Mouse (Mus musculus): ENCODE results near the gene Amz1.
A peak's percentile ranks its signal among the peaks of the same experiment; 100 is the strongest.

The Amz1 gene

DNA sequence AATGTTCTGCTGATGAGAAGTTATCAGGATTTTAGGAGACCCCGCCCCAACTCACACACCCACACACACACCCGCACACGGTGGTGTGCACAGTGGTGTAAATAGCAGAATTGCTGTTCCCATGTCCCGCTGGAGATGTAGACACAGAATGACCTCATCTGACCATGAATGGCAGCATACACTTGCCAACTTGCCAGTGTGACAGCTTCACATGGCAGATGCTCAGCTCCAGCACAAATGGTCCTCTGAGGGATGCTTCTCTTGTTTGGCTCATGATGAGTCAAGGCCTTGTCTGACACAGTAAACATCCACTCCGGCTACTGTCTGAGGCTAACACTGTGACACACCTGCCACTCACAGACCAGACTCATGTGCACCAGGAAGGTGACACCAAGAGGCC, 44.4 kb downstream of the Amz1 start:
- peak; percentile 37 to 53 for DNase-seq

DNA sequence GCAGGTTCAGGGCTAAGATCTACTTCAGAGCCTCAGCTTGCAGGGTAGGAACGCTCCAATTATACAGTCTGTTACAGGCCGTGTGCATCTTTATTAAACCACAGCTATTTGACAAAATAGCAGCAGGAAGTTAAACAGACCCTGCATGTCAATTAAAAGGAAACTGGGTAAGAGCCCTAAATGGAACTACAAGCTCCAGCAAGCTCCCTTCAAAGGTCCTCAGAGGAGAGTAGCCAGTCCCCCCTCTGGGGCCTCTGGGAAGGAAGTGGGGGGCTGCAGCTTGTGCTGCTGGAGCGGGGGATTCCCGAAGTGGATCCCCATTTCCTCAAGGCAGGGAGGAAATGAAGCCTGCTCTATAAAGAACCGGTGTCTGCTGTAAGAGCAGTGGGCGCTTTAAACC, 47.7 kb downstream of the Amz1 start:
- DNase-seq: peak in 1 of 2 experiments; percentile 25

DNA sequence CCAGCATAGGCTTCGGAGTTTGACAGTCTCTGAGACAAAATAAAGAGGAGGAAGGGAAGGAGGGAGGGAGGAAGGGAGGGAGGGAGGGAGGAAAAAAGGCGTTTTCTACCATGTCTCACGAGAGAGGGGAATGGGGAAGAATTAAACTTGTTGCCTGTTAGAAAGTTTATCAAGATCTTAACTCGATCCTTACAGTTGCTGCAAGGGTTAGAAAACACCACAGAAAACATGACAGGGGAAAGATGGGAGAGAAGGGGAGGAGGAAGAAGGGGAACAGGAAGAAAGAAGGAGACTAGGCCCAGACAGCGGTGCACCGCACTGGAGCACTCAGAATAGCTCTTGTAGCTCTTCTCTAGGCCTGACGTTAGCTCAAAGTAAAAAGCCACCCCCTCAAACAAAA, 48.2 kb downstream of the Amz1 start:
- no peak for DNase-seq

DNA sequence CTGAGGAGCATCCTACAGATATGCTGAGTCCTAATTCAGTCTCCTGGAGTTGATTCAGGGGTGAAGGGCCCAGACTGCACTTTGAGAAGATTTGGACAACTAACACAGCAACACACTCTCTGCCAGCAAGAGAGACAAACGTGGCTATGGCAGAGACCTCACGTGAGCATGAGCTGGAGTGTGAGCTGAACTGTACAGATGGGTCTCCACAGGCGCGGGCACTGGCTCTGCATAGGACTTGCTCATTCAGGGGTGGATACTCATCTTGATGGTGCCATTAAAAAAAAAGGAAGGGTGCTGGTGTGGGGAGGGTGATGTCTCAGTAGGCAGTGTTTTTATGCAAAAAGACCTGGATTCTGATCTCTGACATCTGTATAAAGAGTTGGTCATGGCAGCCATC, 51.2 kb downstream of the Amz1 start:
- no peak for DNase-seq

DNA sequence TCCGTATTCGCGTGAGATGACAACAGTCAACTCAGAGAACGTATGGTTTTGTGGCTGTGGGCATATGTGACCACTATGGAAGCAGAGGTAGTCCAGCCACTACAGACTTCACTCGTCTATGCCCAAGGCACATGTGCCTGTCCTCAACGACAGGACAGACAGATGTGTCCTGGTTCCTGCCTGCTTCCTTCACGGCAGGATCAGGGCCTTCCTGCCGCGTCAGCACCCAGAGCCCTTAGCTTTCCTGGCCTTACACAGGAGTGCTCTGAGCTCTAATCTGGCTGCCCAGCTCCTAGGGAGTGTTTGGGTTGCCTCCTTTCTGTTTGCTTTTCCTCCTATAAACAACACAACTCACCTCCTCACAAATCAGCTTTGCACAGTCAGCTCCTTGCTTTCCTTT, 53.0 kb downstream of the Amz1 start:
- no peak for DNase-seq

DNA sequence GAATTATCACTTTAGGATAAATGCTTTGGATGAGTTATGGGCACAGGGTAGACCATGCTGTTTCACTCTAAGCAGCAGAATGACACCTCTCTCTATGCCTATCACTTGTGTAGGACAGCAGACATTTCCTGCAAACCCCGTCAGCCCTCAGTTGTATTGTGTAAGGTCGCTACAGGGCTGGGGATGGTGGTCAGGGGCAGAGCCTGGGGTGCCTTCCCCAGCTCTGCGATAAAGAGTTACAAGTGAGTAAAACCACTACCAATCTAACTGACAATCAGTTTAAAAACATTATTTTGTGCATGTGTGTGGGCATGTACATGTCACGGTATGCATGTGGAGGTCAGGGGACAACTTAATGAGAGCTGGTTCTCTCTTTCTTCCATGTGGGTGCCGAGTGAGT, 57.2 kb downstream of the Amz1 start:
- no peak for DNase-seq

DNA sequence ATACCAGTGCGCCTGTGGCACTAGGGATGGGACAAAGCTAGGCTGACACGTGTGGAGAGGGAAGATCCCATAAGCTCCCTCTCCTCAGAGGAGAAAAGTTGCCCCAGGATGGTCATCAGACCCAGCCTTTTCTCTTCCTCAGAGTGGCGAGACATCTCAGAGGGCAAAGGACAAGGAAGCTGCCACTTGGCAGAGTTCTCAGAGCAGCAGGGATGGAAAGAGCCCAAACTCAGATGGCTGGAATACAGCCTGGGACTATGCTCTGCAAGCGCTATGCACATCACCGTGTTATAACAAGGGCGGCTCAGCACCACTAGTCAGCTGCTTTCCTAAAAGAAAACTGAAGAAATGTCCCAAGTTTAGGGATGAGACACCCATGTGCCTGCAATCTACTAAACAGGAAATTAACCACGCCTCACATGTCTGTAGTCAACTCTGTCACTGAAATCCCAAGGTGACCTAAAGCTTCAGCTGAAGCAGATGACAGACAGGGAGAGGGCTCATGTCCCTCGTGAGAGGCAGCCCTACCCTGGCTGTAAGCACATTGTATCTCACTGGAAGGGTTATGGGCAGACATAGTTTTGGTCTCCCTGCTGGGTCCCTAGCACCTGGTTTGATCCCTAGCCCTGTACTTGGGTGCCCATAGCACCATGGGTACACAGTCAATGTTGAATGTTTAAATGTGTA, 58.1 kb downstream of the Amz1 start:
- DNase-seq: no peak

DNA sequence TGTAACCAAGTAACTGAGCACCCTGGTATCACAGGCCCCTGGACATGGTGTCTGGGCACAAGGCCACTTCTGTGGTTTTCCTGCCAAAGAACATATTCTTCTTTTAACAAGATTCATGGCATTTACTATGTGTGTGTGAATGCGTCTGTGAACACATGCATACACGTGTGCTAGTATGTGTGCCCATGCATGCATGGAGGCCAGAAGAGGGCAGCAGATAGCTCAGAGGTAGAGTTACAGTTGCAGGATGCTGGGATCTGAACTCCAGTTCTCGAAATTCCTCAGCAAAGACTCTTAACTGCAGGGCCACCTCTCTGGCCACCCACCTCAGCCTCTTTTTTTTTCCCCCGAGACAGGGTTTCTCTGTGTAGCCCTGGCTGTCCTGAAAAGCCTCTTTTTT, 59.6 kb downstream of the Amz1 start:
- no peak for DNase-seq

DNA sequence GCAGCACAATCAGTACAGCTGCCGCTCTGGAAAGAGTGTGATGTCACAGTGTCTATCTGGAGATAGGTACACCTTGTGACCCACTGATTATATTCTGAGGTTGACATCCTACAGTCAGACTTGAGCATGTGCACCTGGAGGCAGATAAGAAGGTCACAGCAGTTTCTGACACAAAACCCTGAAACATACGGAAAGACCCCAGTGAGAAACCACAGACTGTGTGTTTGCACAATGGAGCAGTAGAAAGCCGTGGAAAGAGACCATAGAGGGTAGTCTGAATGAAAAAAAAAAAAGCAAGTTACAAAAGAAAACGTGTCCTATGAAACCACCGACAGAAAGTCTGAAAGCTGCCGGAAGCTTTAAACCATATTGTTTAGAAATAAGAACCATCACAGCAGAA, 60.4 kb downstream of the Amz1 start:
- DNase-seq: no peak

DNA sequence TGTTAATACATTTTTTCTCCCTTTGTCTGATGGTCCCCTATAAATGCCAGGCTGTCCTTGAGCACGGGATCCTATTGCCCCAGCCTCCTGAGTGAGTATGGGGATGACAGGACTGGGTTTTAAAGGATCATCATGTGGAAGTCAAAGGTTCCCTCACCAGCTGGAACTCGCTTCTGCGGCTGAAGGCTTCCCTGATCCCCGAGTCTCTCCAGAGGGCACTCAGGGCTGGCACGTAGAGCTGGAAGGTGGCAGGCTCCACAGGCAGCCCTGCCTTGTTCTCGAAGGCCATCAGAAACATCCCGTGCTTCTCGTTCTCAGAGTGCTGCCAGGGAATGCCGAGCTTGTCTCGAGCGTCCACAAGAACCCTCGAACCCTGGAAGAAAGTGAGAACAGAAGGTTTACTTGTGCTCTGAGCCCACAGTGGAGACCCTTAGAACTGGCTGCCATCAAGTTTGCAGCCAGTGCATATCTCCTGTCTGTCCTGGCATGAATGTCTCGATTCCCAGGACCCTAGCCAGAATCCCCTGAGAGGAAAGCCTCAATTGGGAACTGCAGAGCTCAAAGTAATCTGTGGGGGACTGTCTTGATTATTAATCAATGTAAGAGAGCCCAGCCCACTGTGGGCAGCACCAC, 61.4 kb downstream of the Amz1 start:
- DNase-seq: no peak

DNA sequence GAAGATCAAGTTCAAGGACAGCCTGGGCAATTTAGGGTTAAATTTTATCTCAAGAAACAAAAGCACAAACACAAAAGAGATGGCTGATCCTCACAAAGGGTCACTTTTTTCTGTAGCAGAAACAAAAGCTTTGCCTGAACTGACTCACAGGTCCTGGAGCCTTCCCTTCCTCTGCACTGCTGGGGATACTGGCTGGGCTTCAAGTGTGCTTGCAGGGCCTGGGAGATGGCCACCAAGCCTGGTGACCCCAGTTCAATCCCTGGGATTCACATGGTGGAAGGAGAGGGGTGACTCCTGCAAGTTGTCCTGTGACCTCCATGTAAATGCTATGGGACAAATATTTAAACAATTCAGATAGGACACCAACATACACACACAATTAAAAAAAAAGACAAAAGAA, 65.6 kb downstream of the Amz1 start:
- no peak for DNase-seq

DNA sequence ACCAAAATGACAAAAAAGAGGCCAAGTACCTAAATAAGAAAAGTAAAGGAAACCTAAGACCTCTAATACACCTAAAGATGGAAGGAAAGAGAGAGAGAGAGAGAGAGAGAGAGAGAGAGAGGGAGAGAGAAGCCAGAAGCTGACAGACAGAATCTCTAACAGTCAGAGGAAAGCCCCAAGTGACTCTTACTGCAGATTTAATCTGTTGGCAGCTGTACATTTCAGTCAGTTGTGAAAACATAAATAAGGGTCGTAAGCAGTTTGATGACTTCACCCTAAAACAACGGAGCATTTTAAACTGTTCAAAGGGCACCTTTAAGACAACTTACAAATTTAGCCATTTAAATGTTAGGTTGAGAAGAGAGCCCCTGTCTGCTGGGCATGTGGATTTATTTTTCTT, 66.5 kb downstream of the Amz1 start:
- no peak for DNase-seq

DNA sequence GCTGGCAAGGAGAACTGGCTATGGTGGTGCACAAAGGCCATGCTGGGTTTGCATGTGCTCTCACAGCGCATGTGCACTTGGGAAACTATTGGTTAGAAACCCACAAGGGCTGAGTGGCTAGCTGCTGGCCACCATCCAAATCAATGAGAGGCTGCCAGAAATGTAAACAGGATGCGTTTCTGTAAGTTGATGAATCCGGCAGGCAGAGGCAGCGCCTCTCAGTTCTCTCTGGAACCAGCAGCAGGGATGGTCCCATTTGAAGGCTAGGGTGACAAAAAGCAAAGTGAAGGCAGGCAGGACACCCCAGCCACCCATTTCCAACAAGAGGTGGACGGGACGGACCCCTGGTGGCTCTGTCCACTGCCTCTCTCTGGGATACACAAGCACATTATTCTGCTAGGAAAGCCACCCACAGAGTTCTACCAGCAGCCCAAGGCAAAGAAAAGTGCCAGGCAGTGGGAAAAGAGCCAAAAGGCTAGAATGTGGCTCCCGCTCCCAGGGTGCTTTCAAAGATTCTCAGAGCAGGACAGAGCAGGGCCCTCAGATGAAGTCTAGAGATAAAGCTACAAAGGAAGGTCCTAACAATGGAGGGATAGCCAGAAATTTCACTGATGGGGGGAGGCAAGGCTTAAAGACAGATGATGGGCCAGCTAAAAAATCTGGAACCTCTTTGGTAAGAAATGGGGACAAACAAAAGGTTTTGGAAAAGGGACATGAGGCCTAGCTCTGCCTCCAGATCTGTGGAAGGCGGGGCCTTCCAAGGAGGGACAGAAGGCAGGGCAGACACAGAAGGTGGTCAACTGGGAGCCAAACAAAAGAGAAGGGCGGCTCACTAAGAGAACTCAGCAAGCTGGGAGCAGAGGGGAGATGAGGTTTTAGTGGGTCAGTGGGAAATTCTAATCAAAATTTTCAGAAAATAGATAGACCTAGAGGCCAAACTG, 67.3 kb downstream of the Amz1 start:
- peak; percentile 88 to 91 for DNase-seq

DNA sequence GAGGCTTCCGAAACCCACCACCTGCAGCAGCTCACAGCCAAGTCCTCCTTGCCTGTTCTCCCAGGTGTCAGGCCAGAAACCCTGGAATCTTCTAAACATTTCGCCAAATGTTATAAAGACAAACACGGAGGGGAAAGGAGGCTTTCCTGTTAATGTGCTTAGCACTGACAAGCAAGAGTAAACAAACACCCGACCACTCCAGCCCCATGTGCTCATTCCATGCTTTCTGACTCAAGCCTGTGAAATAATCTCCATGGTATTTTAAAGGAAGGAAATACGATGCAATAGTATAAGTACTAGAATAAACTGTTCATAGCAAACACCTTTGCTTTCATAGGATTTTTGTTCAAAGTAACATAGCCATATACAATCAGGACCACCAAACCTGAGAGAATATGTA, 68.3 kb downstream of the Amz1 start:
- DNase-seq: no peak

DNA sequence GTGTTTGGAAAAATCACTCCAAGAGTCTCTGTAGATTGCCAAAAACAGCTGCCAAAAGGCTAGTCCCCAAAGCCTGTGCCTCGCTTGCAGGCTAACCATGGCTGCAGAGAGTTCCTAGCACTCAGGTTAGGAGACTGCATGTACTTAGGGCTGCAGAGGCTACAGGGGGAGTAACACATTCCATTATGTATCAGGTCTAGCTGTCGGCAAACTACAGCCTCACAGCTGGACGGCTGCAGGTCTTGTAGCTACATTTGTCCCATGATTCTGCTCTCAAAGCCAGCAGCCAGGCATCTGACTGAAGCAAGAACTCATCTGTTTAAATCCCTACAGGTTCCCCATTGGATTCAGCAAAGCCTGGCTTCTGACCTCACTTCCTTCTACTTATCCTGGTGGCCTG, 70.8 kb downstream of the Amz1 start:
- DNase-seq: no peak

DNA sequence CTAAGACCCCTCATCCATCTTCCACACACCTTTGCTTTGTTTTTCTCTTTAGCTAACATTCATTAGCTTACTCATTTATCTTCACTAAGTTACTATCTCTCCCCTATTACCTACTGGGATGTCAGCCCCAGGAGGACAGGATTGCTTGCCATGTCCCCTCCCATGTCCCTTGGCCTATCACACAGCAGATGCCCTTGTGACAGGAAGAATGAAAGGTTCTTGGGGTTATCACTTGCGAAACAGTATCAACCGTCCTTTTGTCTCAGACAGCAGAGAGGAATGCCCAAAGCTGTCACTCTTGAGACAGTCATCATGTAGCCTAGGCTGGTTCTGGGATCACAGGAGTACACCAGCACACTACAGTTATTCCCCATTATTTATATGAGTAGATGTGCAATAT, 71.2 kb downstream of the Amz1 start:
- DNase-seq: no peak

DNA sequence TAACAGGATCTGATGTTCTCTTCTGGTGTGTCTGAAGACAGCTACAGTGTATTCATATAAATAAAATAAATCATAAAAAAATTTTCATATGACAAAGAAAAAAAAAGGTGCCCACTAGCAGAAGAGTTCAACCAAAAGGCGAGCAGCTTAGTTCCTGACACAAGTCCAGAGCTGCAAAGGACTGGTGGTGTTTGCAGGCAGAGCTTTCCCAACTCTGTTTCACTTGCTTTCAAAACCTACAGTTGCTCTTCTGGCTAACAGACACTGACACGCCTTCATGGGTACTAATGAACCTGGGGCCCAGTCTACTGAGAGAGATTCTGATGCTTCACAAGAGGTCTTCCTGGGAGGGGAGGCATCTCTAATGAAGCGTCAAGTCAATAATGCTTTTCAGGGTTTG, 72.1 kb downstream of the Amz1 start:
- no peak for DNase-seq

DNA sequence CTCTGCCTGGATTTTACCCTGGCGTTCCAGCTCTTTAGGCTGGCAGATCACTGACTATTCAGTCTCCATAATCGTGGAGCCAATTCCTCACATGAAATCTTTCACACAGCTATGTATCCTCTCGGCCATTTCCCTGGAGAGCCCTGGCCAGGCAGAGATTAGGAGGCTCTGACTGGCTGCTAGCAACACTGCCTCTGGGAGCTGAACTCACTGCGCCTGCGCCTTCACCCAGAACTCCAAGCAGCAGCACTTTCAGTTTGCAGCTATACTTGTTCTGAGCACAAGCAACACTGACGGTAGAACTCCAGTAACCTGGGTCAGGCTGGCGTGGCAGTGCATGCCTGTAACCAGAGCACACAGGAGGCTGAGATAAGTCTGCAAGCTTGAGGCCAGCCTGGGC, 74.2 kb downstream of the Amz1 start:
- peak in 1 of 2 experiments; percentile 43 for DNase-seq

DNA sequence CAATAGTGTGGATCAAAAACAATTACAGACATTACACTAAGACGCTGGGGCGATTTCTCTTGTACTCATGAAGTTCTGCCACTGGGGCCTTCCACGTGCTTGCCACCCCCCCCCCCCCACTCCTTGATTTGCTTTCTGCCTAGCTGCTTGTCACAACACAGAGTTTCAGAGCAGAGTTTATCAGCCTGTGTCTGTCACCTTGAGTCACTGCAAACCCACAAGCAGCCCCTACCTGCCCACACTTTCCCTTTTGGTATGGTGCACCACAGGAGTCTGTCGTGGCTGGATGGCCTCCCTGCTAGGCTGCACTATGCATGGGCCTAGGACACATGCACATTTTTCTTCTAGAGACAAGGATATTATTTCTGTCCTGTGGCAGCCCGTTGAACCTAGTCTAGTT, 74.8 kb downstream of the Amz1 start:
- DNase-seq: no peak

DNA sequence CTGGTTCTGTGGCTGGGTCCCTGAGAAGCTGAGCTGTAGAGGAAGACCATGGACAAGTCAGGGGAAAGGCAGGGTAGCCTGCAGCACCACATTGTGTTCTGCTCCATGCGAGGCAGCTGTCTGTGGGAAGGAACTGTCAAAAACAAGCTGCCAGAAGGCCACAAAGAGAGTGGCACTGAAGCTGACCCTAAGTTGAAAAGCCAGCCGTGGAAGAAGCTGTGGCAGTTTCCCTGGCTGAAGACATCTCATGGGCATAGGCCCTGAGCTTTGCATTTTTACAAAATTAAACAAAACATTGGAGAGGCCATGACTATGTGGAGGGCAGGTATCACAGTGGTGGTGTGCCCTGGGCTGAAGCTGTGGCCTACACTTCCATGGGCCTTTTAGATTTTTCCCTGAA, 75.3 kb downstream of the Amz1 start:
- no peak for DNase-seq

DNA sequence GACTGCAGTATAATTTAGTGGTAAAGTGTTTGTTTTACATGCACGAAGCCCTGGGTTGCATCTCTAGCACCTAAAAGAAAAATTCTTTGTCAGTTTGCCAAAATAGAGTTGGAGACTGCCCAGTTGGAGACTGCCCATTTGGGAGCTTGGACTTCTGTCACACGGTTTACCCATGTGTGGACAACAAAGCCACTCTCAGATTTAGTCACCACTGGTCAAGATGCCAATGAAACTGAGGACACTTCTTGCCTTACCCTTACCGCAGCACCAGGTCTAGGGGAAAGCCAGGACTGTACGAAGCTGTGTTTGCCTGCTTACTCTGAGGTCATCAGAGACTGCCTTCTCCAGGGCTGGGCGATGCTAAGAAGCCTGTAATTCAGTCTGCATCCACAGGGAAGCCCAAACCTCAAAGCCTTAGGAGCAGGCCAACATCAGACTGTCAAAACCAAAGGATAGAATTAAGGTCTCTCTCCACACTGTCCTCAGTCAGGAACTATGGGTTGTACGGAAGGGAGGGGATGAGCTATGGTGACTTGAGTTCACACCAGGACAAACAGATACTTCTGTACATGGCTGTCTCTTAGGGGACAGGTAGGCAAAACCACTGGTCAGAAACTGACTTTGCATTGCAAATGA, 76.5 kb downstream of the Amz1 start:
- DNase-seq: peak in 1 of 2 experiments; percentile 50

DNA sequence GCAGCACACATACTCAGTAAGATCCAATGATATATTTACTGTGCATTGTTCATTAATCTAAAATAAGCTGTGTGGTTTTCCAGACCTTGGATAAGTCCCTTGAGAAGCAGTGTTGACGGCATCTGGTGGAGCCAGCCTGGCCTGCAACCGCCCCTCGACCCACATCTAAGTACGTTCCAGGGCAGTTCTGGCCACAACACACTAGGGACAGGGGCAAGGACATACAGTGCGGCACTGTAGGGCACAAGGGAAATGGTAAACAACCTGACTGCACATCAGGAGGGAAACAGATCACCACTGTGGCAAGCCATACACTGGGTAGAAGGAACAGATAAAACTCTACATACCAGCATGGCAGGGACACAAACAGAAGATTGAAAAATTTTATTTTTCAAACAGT, 77.9 kb downstream of the Amz1 start:
- no peak for DNase-seq

DNA sequence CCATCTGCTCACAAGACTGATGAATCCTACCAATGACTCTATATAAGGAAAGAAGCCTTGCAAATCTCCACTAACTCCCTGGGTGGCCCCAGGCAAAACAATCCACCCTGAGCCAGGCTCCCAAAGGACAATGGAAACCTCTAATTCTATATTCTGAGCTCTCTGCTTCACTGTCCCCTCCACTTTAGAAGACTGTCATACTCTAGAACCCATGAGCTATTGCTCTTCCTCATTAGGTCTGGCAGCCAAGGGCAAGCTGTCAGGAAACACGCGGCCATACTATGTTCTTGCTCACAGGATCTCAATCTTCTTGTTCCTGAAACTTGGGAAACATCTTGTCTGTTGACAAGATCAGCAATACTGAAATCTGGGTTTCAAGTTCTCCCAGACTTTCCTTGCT, 82.3 kb downstream of the Amz1 start:
- DNase-seq: no peak

DNA sequence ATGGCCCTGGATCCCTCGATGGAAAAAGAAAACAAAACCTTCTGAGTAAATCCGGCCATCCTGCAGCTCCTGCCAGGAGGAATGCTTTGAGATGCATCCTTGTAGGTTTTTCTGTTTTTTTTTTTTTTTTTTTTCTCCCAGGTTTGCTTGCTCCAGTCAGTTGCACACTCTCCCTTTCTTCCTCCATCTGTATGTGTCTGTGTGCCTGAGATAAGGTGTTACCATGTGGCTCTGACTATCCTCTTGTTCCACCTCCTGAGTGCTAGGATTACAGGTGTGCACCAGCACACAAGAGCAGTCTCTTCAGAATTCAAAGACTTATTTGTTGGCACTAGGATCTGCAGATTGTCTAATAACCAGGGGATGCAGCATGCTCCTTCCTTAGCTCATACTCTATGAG, 83.0 kb downstream of the Amz1 start:
- DNase-seq: no peak

All from lung, postnatal 4 days (tissue).